Mouse (Mus musculus) liver, postnatal 0 days (tissue): ENCODE results near the gene Mapkapk5.

Experiments used
- CTCF ChIP-seq: sonication (generic); IDR thresholded peaks from 2 replicates; pipeline ENCODE4 v1.5.1; 2016; ENCODE audit warnings: antibody characterized with exemption, low read depth
- EP300 ChIP-seq: IDR thresholded peaks from 2 replicates; pipeline ENCODE4 v1.6.1; 2016; ENCODE audit warnings: antibody characterized with exemption, low read depth, mild to moderate bottlenecking

DNA sequence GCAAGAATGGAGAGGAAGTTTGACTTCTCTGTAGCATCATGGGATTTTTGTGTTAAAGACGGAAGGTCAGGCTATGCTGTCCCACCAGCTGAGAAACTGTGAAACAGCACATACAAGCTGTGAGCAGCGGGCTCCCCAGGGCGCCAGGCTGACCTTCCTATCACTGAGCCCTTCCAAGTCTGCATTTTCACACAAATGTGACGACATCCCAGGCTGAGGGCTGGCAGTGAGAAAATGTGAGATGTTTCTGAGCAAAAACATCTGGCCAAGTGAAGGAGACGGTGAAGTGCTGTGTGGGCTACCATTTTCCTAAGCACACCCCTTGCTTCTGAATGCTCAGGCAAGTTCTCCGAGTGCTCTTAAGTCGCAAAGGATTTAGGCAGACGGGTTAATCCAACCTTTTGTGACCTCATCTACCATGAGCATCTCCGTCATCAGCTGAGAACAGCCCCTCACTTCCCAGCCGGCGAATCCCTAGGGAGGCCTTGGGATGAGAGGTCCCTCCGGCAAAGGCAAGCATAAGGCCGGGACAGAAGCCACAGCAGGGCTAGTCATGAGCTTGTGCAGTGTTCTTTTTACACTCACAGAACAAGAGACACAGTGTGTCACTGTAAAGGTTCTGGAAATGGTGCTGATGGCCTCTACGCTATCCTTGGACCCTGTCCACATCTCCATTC lies 19.8 kb downstream of the Mapkapk5 start:
- TF ChIP-seq CTCF = no peak
- no peak for TF ChIP-seq EP300
